Mouse (Mus musculus) neural tube, embryonic 12.5 days (tissue): ENCODE measurements at regions not wholly inside any gene's neighbourhood (a gene's known extent, or its start where the extent isn't known, plus 50 kb on each side); places are given as distances from the start of the nearest gene placed in this dataset.

ENCODE experiments used
- ATAC-seq: fragments of 200-750 bp; cut with Nextera tagmentation; 2 replicates; pipeline ENCODE4 v1.8.0; 2017; ENCODE audit warnings: low read depth, mild to moderate bottlenecking, moderate TSS enrichment, moderate library complexity; ENCODE audit not compliant: low FRiP score
- H3K27ac ChIP-seq: fragments of 300-500 bp; sonication (generic); 2 replicates; pipeline ENCODE4 v1.5.1; 2016
- H3K27me3 ChIP-seq: fragments of 300-500 bp; sonication (generic); replicated peaks from 2 replicates; pipeline ENCODE4 v1.6.1; 2016; ENCODE audit warnings: mild to moderate bottlenecking
- H3K36me3 ChIP-seq: fragments of 300-500 bp; sonication (generic); 2 replicates; pipeline ENCODE4 v1.6.1; 2016; ENCODE audit warnings: mild to moderate bottlenecking
- H3K4me1 ChIP-seq: fragments of 300-500 bp; sonication (generic); 2 replicates; pipeline ENCODE4 v1.6.1; 2016
- H3K4me2 ChIP-seq: fragments of 300-500 bp; sonication (generic); replicated peaks from 2 replicates; pipeline ENCODE4 v1.6.1; 2016; ENCODE audit warnings: mild to moderate bottlenecking
- H3K4me3 ChIP-seq: fragments of 300-500 bp; sonication (generic); 2 replicates; pipeline ENCODE4 v1.5.1; 2016
- H3K9ac ChIP-seq: fragments of 300-500 bp; sonication (generic); 2 replicates; pipeline ENCODE4 v1.6.1; 2016; ENCODE audit warnings: mild to moderate bottlenecking
- H3K9me3 ChIP-seq: fragments of 300-500 bp; sonication (generic); 2 replicates; pipeline ENCODE4 v1.6.1; 2016; ENCODE audit warnings: mild to moderate bottlenecking
- WGBS: fragments of 180-500 bp; shearing (Covaris S2); methylation state at CpG from one replicate; pipeline ENCODE4 v1.1.7; 2016; 5-methylcytosine and 5-hydroxymethylcytosine counted together

DNA sequence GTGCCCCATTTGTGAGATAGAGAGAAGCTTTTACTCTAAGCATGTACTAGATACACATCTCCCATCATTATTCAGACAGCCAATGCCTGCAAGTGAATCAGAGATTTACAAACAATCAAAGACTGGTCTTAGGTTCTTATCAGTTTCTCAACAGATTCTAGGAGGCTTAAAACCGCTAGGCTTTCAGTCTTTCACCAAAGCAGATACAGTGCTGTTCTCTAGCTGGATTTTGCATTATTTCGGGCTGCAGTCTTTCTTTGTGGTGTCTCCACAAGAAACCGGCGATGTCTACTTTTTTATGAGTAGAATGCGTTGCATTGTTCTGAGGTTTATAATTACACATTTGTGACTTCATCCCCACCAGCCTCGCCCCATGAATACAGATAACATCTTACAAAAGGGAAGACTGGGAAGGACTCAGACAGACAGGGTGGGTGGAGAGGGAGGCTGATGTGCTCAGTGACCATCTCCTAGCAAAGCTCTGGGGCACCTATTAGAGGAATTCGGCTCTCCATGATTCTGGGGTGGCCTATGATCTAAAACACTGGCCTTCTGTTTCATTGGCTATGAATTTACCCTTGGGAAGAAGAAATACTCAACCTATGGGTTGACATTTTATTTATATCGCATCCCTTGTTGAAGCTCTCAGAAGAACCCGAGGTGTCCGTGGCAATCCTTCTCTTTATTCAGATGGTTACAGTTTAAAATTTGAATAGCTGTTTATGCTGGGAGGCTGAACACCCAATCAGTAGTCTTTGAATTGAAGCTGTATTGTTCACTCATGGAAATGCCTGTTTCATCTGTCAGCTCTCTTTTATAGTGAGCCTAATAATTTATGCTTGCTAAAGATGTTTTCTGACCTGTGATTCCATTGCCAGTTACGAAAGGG is 343.8 kb downstream of the Tmem161b start:
- Histone ChIP-seq H3K4me3 (no peak overlapping the region), H3K4me1 (peaks cover 5% of the 10 kb centered on the region; the same call in 1 of the 2 replicates), H3K36me3 (no peaks in the 10 kb centered on the region), H3K9me3 (no peaks in the 10 kb centered on the region), H3K27me3 (no peaks in the 10 kb centered on the region), H3K27ac (peak overlapping the region; percentile 50), H3K9ac (no peak overlapping the region), H3K4me2 (peak overlapping the region; percentile 4; the same call in 1 of the 2 replicates)
- WGBS, result 38% methylated on average over 11 of the region's 11 CpGs
- ATAC-seq, result peak; percentile 95

DNA sequence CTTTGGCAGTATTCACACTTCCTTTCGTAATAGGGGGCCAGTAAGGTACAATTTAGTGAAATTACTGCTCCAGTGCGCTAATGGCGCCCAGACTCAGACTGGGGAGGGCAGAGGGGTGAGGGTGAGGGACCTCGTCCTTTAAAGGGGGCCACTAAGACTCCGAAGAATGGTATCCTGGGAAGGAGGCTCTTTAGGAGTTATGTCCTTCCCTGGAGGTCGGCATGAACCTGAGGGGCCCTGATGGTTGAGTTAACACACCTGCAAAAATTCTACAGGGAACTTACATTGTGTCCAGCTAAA is 344.4 kb downstream of the Tmem161b start:
- WGBS, result 23% methylated on average over 6 of the region's 6 CpGs
- Histone ChIP-seq H3K36me3 (no peaks in the 10 kb centered on the region), H3K4me1 (peaks cover 5% of the 10 kb centered on the region; the same call in 1 of the 2 replicates), H3K9ac (no peak overlapping the region), H3K9me3 (no peaks in the 10 kb centered on the region), H3K27ac (peak overlapping the region; percentile 50; the same call in 1 of the 2 replicates), H3K4me3 (no peak overlapping the region), H3K4me2 (peak overlapping the region; percentile 4; the same call in 1 of the 2 replicates), H3K27me3 (no peaks in the 10 kb centered on the region)
- peak; percentile 67 for ATAC-seq

DNA sequence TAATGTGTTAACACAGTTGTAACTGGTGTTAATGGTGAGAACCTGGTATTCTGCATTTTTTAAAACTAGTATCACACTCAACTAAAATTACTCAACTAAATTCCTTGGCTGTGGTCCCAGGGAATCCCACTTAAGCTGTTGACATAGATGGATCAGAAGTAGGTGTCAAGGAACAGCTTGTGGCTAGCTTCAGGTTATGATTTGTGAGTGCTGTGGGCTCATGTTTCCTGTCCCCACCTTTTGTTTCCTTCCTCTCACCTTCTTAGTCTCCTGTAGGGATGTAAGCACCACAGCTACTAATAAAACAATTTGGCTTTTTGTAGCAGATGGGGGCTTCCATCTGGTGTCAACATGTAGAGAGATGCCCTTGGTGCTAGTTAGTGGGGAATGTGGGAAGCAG is 347.3 kb downstream of the Tmem161b start:
- Histone ChIP-seq H3K27me3 (no peaks in the 10 kb centered on the region), H3K4me3 (no peak overlapping the region), H3K4me2 (no peak overlapping the region), H3K4me1 (peaks cover 5% of the 10 kb centered on the region; the same call in 1 of the 2 replicates), H3K9me3 (no peaks in the 10 kb centered on the region), H3K36me3 (no peaks in the 10 kb centered on the region), H3K27ac (peak overlapping the region; percentile 26; the same call in 1 of the 2 replicates), H3K9ac (no peak overlapping the region)
- no peak for ATAC-seq

DNA sequence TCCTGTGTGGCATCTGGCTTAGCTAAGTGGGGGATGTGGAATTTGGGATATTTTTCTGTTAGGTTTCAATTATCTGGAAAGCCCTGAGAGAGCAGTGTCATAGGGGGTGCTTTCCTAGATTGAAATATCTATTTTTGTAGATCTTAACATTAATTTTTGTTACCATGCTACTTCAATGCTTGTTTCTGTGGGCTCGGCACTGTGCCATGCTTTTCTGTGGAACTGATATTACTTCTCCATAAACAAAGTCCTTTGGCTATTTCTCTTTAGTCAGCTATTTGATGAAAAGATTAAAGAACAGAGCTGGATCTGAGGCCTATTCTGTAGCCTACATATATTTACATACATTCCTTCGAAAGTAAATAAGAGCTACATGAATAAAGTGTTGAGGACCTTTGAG is 348.1 kb downstream of the Tmem161b start:
- Histone ChIP-seq H3K27me3 (no peaks in the 10 kb centered on the region), H3K4me2 (no peak overlapping the region), H3K4me1 (peaks cover 5% of the 10 kb centered on the region; the same call in 1 of the 2 replicates), H3K36me3 (no peaks in the 10 kb centered on the region), H3K27ac (no peak overlapping the region), H3K9ac (no peak overlapping the region), H3K4me3 (no peak overlapping the region), H3K9me3 (no peaks in the 10 kb centered on the region)
- 45% methylated on average over 2 of the region's 2 CpGs for WGBS
- ATAC-seq, result no peak

DNA sequence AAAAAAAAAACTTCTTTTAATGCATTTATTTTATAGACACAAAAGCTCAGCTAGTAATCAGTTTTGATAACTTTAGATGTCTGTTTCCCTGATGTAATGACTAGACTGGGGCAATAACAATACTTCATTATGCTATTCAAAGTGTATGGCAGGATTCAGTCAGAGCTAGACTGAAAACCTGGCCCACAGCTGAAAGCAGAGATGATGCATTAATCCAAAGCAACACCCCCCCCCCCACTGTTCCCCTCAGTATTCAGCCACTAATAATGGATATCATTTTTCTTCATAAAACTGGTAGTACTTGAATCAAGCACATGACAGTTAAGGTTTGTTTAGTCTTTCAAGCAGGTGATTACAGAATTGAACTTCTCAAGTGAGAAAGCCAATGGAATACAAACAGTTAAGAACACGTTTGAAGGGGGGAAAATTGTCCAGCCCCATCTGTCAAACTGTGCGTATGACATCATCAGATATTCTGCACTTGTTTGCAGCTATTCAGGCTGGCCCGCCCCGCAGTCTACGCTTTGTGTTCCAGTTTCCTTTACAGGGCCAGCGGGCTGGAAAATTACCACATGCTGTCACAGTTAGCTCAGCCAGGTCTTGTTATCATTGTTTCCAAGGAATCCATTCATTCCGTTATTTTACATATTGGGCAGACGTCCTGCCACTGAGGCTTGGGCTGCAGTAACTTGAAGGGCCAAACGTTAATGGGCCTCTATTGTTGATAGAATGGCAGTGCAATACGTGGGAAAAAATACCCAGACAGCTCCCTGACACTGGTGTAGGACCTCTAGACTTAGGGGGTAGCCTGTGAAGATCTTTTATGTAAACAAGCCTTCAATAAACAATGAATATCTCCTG is 349.1 kb downstream of the Tmem161b start:
- Histone ChIP-seq H3K27ac (peak overlapping the region; percentile 66), H3K4me2 (0 out of 2 replicates have a peak overlapping the region, but pooled peaks have one; percentile 31), H3K36me3 (no peaks in the 10 kb centered on the region), H3K27me3 (no peaks in the 10 kb centered on the region), H3K9me3 (0 out of 2 replicates have a peak, but pooled peaks cover 4% of the 10 kb centered on the region), H3K4me3 (no peak overlapping the region), H3K4me1 (peaks cover 5% of the 10 kb centered on the region; the same call in 1 of the 2 replicates), H3K9ac (no peak overlapping the region)
- 5% methylated on average over 10 of the region's 10 CpGs for WGBS
- ATAC-seq, result peak; percentile 95

DNA sequence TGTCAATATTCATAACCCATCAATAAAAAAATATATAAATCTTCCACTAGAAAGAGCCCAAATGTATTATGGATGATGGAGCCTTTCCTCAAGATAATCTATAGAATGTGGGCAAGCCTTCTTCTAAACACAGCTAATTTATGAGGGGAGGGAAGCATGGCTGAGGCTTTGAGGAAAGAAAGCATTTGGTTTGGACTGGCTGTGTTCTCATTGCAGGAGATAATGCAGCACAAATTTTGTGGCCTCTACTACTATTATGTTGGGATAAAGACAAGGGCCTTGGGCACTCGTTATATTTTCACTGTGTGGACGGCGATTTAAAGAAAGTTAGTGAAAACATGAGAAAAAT is 349.7 kb downstream of the Tmem161b start:
- H3K27ac ChIP-seq, result peak overlapping the region; percentile 66; the same call in 1 of the 2 replicates
- H3K9ac ChIP-seq, result no peak overlapping the region
- H3K4me1 ChIP-seq, result peaks cover 5% of the 10 kb centered on the region; the same call in 1 of the 2 replicates
- peak; percentile 67 for ATAC-seq
- H3K4me3 ChIP-seq, result no peak overlapping the region
- no peaks in the 10 kb centered on the region for H3K27me3 ChIP-seq
- 34% methylated on average over 3 of the region's 3 CpGs for WGBS
- H3K4me2 ChIP-seq, result no peak overlapping the region
- 0 out of 2 replicates have a peak, but pooled peaks cover 4% of the 10 kb centered on the region for H3K9me3 ChIP-seq
- no peaks in the 10 kb centered on the region for H3K36me3 ChIP-seq

DNA sequence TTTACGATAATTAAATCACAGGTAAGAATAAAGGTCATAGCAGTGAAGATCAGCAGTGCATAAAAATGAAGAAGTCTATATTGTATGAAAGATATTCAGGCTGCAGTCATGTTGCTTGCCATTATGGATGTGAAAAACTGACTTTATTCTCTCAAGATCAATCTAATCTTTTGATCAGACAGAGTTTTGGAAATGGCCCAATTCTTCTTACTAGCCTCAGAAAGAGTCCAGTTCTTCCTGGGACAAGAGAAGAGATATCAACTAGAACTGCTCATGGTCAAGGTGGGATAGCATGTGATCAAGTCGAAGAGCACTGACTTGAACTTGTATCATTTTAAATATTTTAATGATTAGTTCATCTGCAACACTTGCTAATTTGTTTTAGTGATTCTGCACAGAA is 350.1 kb downstream of the Tmem161b start:
- H3K4me1 ChIP-seq, result peaks cover 5% of the 10 kb centered on the region; the same call in 1 of the 2 replicates
- ATAC-seq, result no peak
- H3K9me3 ChIP-seq, result 0 out of 2 replicates have a peak, but pooled peaks cover 4% of the 10 kb centered on the region
- no peaks in the 10 kb centered on the region for H3K36me3 ChIP-seq
- no peak overlapping the region for H3K27ac ChIP-seq
- H3K9ac ChIP-seq, result no peak overlapping the region
- no peak overlapping the region for H3K4me3 ChIP-seq
- WGBS, result 70% methylated on average over 2 of the region's 2 CpGs
- H3K4me2 ChIP-seq, result no peak overlapping the region
- no peaks in the 10 kb centered on the region for H3K27me3 ChIP-seq

DNA sequence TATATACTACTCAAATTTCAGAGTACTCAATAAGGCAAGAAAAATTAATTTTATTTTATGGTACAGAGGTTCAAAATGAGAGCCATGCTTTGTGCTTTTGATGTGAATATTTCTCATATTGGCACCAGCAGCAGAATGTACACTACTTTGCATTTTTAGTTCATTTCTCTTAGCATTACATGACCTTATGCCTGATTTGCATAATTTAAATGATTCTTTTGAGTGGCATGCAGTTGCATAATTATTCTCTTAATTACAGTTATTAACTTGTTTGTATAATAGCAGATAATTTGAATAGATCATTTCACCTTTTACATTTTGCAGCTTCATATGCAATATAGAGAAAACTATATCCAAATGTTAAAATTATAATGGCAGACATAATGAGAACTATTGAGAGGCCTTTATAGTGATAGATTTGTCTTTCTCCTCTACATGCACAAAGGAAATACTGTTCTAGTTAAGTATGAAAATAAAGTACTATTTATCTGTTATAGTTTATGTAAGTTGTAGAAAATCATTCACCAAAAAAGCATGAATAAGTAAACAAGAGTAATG is 374.6 kb downstream of the Tmem161b start:
- ATAC-seq, result no peak
- no peak overlapping the region for H3K9ac ChIP-seq
- H3K4me1 ChIP-seq, result no peaks in the 10 kb centered on the region
- no peak overlapping the region for H3K4me3 ChIP-seq
- no peak overlapping the region for H3K27ac ChIP-seq
- no peak overlapping the region for H3K4me2 ChIP-seq
- H3K36me3 ChIP-seq, result no peaks in the 10 kb centered on the region
- H3K9me3 ChIP-seq, result no peaks in the 10 kb centered on the region
- no peaks in the 10 kb centered on the region for H3K27me3 ChIP-seq

DNA sequence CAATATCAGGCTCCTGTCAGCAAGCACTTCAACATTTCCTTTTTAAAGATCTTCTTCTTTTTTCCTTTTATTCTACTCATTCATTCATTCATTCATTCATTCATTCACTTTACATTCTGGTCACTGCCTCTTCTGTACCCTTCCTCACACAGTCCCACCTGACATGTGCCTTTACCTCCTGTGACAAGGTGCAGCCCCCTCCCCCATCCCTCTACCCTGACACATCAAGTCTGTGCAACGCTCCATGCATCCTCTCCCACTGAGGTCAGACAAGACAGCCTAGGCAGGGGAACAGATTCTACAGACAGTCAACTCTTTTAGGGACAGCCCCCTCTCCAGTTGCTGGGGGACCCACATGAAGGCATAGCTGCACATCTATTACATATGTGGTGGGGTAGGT is 380.5 kb downstream of the Tmem161b start:
- Histone ChIP-seq H3K4me1 (no peaks in the 10 kb centered on the region), H3K36me3 (no peaks in the 10 kb centered on the region), H3K4me2 (no peak overlapping the region), H3K27me3 (no peaks in the 10 kb centered on the region), H3K27ac (no peak overlapping the region), H3K4me3 (no peak overlapping the region), H3K9me3 (no peaks in the 10 kb centered on the region), H3K9ac (no peak overlapping the region)
- no peak for ATAC-seq
- WGBS, result 90% methylated on average over 1 of the region's 1 CpGs

DNA sequence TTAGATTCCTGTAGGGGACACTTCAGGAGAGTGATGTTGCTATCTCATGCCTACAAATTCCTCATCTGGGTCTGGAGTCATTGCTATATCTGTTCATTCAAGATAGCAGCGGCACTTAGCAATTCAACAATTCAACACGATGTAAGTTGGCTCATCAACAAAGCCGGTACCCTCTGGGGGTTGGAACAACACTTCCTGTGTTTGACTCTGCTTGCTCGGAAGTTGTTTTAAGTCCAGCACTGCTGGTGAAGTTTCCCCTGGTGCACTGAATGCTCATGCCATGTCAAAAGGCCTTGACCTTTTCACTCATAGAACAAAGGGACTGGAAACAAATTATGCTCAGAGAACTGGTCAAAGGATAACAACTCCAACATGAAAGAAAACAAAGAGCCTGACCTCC is 390.4 kb downstream of the Tmem161b start:
- Histone ChIP-seq H3K4me2 (no peak overlapping the region), H3K4me3 (no peak overlapping the region), H3K9ac (no peak overlapping the region), H3K4me1 (0 out of 2 replicates have a peak, but pooled peaks cover 5% of the 10 kb centered on the region), H3K36me3 (no peaks in the 10 kb centered on the region), H3K27me3 (no peaks in the 10 kb centered on the region), H3K9me3 (no peaks in the 10 kb centered on the region), H3K27ac (no peak overlapping the region)
- ATAC-seq, result no peak
- 4% methylated on average over 4 of the region's 4 CpGs for WGBS

DNA sequence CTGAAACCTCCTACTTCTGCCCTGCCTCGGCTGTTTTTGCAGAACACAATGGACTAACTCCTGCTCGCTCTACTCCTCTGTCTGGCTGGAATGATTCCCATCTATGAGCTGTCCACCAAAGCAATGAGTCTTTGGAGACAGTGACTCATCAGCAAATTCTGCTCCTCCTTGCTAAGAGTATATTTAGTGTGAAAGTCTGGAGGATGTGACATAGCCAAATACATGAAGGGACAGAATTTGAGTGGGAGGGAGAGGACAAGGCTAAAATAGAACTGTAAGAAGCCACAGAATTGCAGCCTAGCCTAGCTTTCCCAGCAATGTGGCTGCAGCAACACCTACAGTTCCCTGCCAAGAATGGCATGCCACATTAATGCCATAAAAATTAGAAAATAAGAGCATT is 390.9 kb downstream of the Tmem161b start:
- peak; percentile 44; the same call in 1 of the 2 replicates for ATAC-seq
- Histone ChIP-seq H3K27me3 (no peaks in the 10 kb centered on the region), H3K27ac (no peak overlapping the region), H3K4me2 (no peak overlapping the region), H3K4me1 (0 out of 2 replicates have a peak, but pooled peaks cover 5% of the 10 kb centered on the region), H3K4me3 (no peak overlapping the region), H3K9me3 (no peaks in the 10 kb centered on the region), H3K36me3 (no peaks in the 10 kb centered on the region), H3K9ac (no peak overlapping the region)
- 14% methylated on average over 2 of the region's 2 CpGs for WGBS

DNA sequence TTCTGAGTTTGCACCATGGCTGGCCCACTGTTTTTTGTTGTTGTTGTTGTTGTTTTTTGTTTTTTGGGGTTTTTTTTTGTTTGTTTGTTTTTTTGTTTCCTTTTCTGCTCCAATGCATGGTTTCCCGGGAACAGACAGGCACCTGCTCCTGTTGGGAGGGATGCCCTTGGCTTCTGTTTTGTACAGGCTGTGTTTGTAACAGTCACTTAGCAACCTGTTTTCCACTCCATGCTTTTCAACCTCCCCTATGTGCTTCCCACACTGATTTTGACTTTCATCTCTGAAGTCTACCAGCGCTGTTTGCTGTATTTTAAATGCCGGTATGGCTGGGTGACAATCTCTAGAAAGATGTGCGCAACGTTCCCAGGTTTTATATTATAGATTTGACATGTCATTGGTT is 402.6 kb downstream of the Tmem161b start:
- no peak overlapping the region for H3K27ac ChIP-seq
- no peaks in the 10 kb centered on the region for H3K27me3 ChIP-seq
- no peak overlapping the region for H3K4me2 ChIP-seq
- 69% methylated on average over 5 of the region's 5 CpGs for WGBS
- H3K36me3 ChIP-seq, result no peaks in the 10 kb centered on the region
- no peak overlapping the region for H3K4me3 ChIP-seq
- peaks cover 8% of the 10 kb centered on the region; the same call in 1 of the 2 replicates for H3K4me1 ChIP-seq
- no peak overlapping the region for H3K9ac ChIP-seq
- H3K9me3 ChIP-seq, result no peaks in the 10 kb centered on the region
- ATAC-seq, result no peak
